Mouse (Mus musculus): ENCODE data around the gene Mcoln2. TPM values are rescaled to one million over a fixed set of nuclear protein-coding genes. Genes with fewer than 3 reads are reported as not detected.

Mcoln2 gene
- polyA plus RNA-seq, 1 experiment from 2014 or later, result 0.97 TPM

- WGBS, result 78% methylated on average over 2 of the region's 2 CpGs
- no peak overlapping the region for H3K9ac ChIP-seq (ENCODE audit: low read depth, low read length)
- ATAC-seq (ENCODE audit: low read depth), result no peak
These were observed 14.2 kb upstream of the Mcoln2 start for GRCm38 (mm10) chr3:146135417-146135816.

GRCm38 (mm10) chr3:146136422-146136821 is 13.2 kb upstream of the Mcoln2 start:
- H3K36me3 ChIP-seq (ENCODE audit: control insufficient read depth, insufficient read depth, low read length), result no peaks in the 10 kb centered on the region
- no peaks in the 10 kb centered on the region for H3K9me3 ChIP-seq (ENCODE audit: control insufficient read depth, low read length)
- H3K4me1 ChIP-seq (ENCODE audit: control insufficient read depth, insufficient read depth, low read length), result no peaks in the 10 kb centered on the region
- H3K4me2 ChIP-seq (ENCODE audit: low read depth, low read length), result no peak overlapping the region
- no peak overlapping the region for H3K9ac ChIP-seq (ENCODE audit: low read depth, low read length)
- DNase-seq (ENCODE audit: low spot score) (no peak), ATAC-seq (ENCODE audit: low read depth) (no peak)
- no peak overlapping the region for H3K4me3 ChIP-seq (ENCODE audit: low read depth, low read length)
- no peaks in the 10 kb centered on the region for H3K27me3 ChIP-seq (replicated peaks; ENCODE audit: control insufficient read depth, insufficient read depth, low read length)
- WGBS, result 37% methylated on average over 10 of the region's 10 CpGs
- H3K27ac ChIP-seq (replicated peaks; ENCODE audit: low read depth, low read length), result no peak overlapping the region

More at GRCm38 (mm10) chr3:146135417-146135816, 14.2 kb upstream of the Mcoln2 start:
- no peak for DNase-seq (ENCODE audit: low spot score)
- H3K4me1 ChIP-seq (ENCODE audit: control insufficient read depth, insufficient read depth, low read length), result no peaks in the 10 kb centered on the region
- no peak overlapping the region for H3K4me2 ChIP-seq (ENCODE audit: low read depth, low read length)
- no peaks in the 10 kb centered on the region for H3K9me3 ChIP-seq (ENCODE audit: control insufficient read depth, low read length)
- H3K36me3 ChIP-seq (ENCODE audit: control insufficient read depth, insufficient read depth, low read length), result no peaks in the 10 kb centered on the region
- H3K27me3 ChIP-seq (replicated peaks; ENCODE audit: control insufficient read depth, insufficient read depth, low read length), result no peaks in the 10 kb centered on the region
- H3K27ac ChIP-seq (replicated peaks; ENCODE audit: low read depth, low read length), result no peak overlapping the region
- no peak overlapping the region for H3K4me3 ChIP-seq (ENCODE audit: low read depth, low read length)

GRCm38 (mm10) chr3:146140276-146140675 is 9.4 kb upstream of the Mcoln2 start:
- no peak overlapping the region for H3K4me2 ChIP-seq (ENCODE audit: low read depth, low read length)
- no peaks in the 10 kb centered on the region for H3K36me3 ChIP-seq (ENCODE audit: control insufficient read depth, insufficient read depth, low read length)
- no peaks in the 10 kb centered on the region for H3K4me1 ChIP-seq (ENCODE audit: control insufficient read depth, insufficient read depth, low read length)
- DNase-seq (ENCODE audit: low spot score), result no peak
- ATAC-seq (ENCODE audit: low read depth), result no peak
- 94% methylated on average over 7 of the region's 7 CpGs for WGBS
- H3K9me3 ChIP-seq (ENCODE audit: control insufficient read depth, low read length), result 0 out of 2 replicates have a peak, but pooled peaks cover 3% of the 10 kb centered on the region
- H3K27me3 ChIP-seq (replicated peaks; ENCODE audit: control insufficient read depth, insufficient read depth, low read length), result no peaks in the 10 kb centered on the region
- H3K27ac ChIP-seq (replicated peaks; ENCODE audit: low read depth, low read length), result no peak overlapping the region
- no peak overlapping the region for H3K9ac ChIP-seq (ENCODE audit: low read depth, low read length)
- no peak overlapping the region for H3K4me3 ChIP-seq (ENCODE audit: low read depth, low read length)

- Histone ChIP-seq H3K4me1 (ENCODE audit: control insufficient read depth, insufficient read depth, low read length) (no peaks in the 10 kb centered on the region), H3K9me3 (ENCODE audit: control insufficient read depth, low read length) (0 out of 2 replicates have a peak, but pooled peaks cover 3% of the 10 kb centered on the region), H3K4me2 (ENCODE audit: low read depth, low read length) (no peak overlapping the region), H3K27ac (replicated peaks; ENCODE audit: low read depth, low read length) (no peak overlapping the region), H3K27me3 (replicated peaks; ENCODE audit: control insufficient read depth, insufficient read depth, low read length) (no peaks in the 10 kb centered on the region; the same call in 1 of the 2 replicates), H3K9ac (ENCODE audit: low read depth, low read length) (no peak overlapping the region), H3K36me3 (ENCODE audit: control insufficient read depth, insufficient read depth, low read length) (no peaks in the 10 kb centered on the region), H3K4me3 (ENCODE audit: low read depth, low read length) (no peak overlapping the region)
- WGBS, result 80% methylated on average over 7 of the region's 7 CpGs
- no peak for DNase-seq (ENCODE audit: low spot score)
- ATAC-seq (ENCODE audit: low read depth), result no peak
These were observed 7.1 kb upstream of the Mcoln2 start for GRCm38 (mm10) chr3:146142523-146142922.

GRCm38 (mm10) chr3:146145501-146145900 is 4.1 kb upstream of the Mcoln2 start:
- H3K9ac ChIP-seq (ENCODE audit: low read depth, low read length), result no peak overlapping the region
- no peaks in the 10 kb centered on the region for H3K36me3 ChIP-seq (ENCODE audit: control insufficient read depth, insufficient read depth, low read length)
- 0 out of 2 replicates have a peak, but pooled peaks cover 3% of the 10 kb centered on the region for H3K9me3 ChIP-seq (ENCODE audit: control insufficient read depth, low read length)
- ATAC-seq (ENCODE audit: low read depth) (no peak), DNase-seq (ENCODE audit: low spot score) (no peak)
- no peak overlapping the region for H3K27ac ChIP-seq (replicated peaks; ENCODE audit: low read depth, low read length)
- WGBS, result 61% methylated on average over 5 of the region's 5 CpGs
- no peak overlapping the region for H3K4me2 ChIP-seq (ENCODE audit: low read depth, low read length)
- H3K27me3 ChIP-seq (replicated peaks; ENCODE audit: control insufficient read depth, insufficient read depth, low read length), result peaks cover 17% of the 10 kb centered on the region
- H3K4me1 ChIP-seq (ENCODE audit: control insufficient read depth, insufficient read depth, low read length), result peaks cover 5% of the 10 kb centered on the region
- no peak overlapping the region for H3K4me3 ChIP-seq (ENCODE audit: low read depth, low read length)

- Histone ChIP-seq H3K36me3 (ENCODE audit: control insufficient read depth, insufficient read depth, low read length) (no peaks in the 10 kb centered on the region), H3K4me3 (ENCODE audit: low read depth, low read length) (no peak overlapping the region), H3K9ac (ENCODE audit: low read depth, low read length) (no peak overlapping the region), H3K4me2 (ENCODE audit: low read depth, low read length) (no peak overlapping the region), H3K27me3 (replicated peaks; ENCODE audit: control insufficient read depth, insufficient read depth, low read length) (peaks cover 22% of the 10 kb centered on the region), H3K4me1 (ENCODE audit: control insufficient read depth, insufficient read depth, low read length) (peaks cover 5% of the 10 kb centered on the region), H3K9me3 (ENCODE audit: control insufficient read depth, low read length) (0 out of 2 replicates have a peak, but pooled peaks cover 3% of the 10 kb centered on the region), H3K27ac (replicated peaks; ENCODE audit: low read depth, low read length) (no peak overlapping the region)
- DNase-seq (ENCODE audit: low spot score) (no peak), ATAC-seq (ENCODE audit: low read depth) (no peak)
- 59% methylated on average over 5 of the region's 5 CpGs for WGBS
These were observed 3.5 kb upstream of the Mcoln2 start for GRCm38 (mm10) chr3:146146131-146146530.

GRCm38 (mm10) chr3:146150058-146150400 is 396 bp downstream of the Mcoln2 start:
- peak; percentile 19 for DNase-seq (ENCODE audit: low spot score)
- Histone ChIP-seq H3K9me3 (ENCODE audit: control insufficient read depth, low read length) (0 out of 2 replicates have a peak, but pooled peaks cover 3% of the 10 kb centered on the region), H3K9ac (ENCODE audit: low read depth, low read length) (peak overlapping the region; percentile 59), H3K27me3 (replicated peaks; ENCODE audit: control insufficient read depth, insufficient read depth, low read length) (peaks cover 30% of the 10 kb centered on the region), H3K4me2 (ENCODE audit: low read depth, low read length) (peak overlapping the region; percentile 92), H3K36me3 (ENCODE audit: control insufficient read depth, insufficient read depth, low read length) (no peaks in the 10 kb centered on the region), H3K27ac (replicated peaks; ENCODE audit: low read depth, low read length) (no peak overlapping the region), H3K4me1 (ENCODE audit: control insufficient read depth, insufficient read depth, low read length) (peaks cover 10% of the 10 kb centered on the region), H3K4me3 (ENCODE audit: low read depth, low read length) (peak overlapping the region; percentile 44)
- no peak for ATAC-seq (ENCODE audit: low read depth)
- WGBS, result under 1% methylated on average over 26 of the region's 26 CpGs

- H3K27ac ChIP-seq (replicated peaks; ENCODE audit: low read depth, low read length), result no peak overlapping the region
- H3K36me3 ChIP-seq (ENCODE audit: control insufficient read depth, insufficient read depth, low read length), result no peaks in the 10 kb centered on the region
- WGBS, result 22% methylated on average over 11 of the region's 11 CpGs
- H3K4me2 ChIP-seq (ENCODE audit: low read depth, low read length), result peak overlapping the region; percentile 92
- H3K9ac ChIP-seq (ENCODE audit: low read depth, low read length), result peak overlapping the region; percentile 59; the same call in 1 of the 2 replicates
- no peaks in the 10 kb centered on the region for H3K9me3 ChIP-seq (ENCODE audit: control insufficient read depth, low read length)
- H3K4me3 ChIP-seq (ENCODE audit: low read depth, low read length), result peak overlapping the region; percentile 44
- no peak for ATAC-seq (ENCODE audit: low read depth)
- peaks cover 10% of the 10 kb centered on the region for H3K4me1 ChIP-seq (ENCODE audit: control insufficient read depth, insufficient read depth, low read length)
- DNase-seq (ENCODE audit: low spot score), result peak; percentile 29
- H3K27me3 ChIP-seq (replicated peaks; ENCODE audit: control insufficient read depth, insufficient read depth, low read length), result peaks cover 30% of the 10 kb centered on the region
These were observed 927 bp downstream of the Mcoln2 start for GRCm38 (mm10) chr3:146150560-146150959.

GRCm38 (mm10) chr3:146151328-146151727 is 1.7 kb downstream of the Mcoln2 start:
- Histone ChIP-seq H3K4me3 (ENCODE audit: low read depth, low read length) (no peak overlapping the region), H3K27ac (replicated peaks; ENCODE audit: low read depth, low read length) (no peak overlapping the region), H3K27me3 (replicated peaks; ENCODE audit: control insufficient read depth, insufficient read depth, low read length) (peaks cover 30% of the 10 kb centered on the region), H3K9ac (ENCODE audit: low read depth, low read length) (no peak overlapping the region), H3K36me3 (ENCODE audit: control insufficient read depth, insufficient read depth, low read length) (no peaks in the 10 kb centered on the region), H3K4me2 (ENCODE audit: low read depth, low read length) (no peak overlapping the region), H3K9me3 (ENCODE audit: control insufficient read depth, low read length) (no peaks in the 10 kb centered on the region), H3K4me1 (ENCODE audit: control insufficient read depth, insufficient read depth, low read length) (peaks cover 10% of the 10 kb centered on the region)
- ATAC-seq (ENCODE audit: low read depth), result no peak
- no peak for DNase-seq (ENCODE audit: low spot score)
- 92% methylated on average over 10 of the region's 10 CpGs for WGBS

Data from embryonic facial prominence, embryonic 14.5 days (tissue).